Comparison of ENCODE assay signal across 21 mouse cellular contexts in genomic region chr12:13085484-13085883, GRCm38 (mm10).
DNase-seq lines count a peak whose midpoint lies in the region; ATAC-seq and TF ChIP-seq lines count a peak whose summit lies in the region.
"Had no signal": no experiment of that assay in that cellular context is flagged by ENCODE, and none has a peak within 500 bp of the region (broad histone marks: within the 10 kb centered on the region; RNA-seq: fewer than 3 reads in every experiment).

No protein-coding gene starts in this region.

- no peaks in the 10 kb centered on the region for H3K9me3 ChIP-seq in forebrain, embryonic 10.5 days
- no peaks in the 10 kb centered on the region for H3K9me3 ChIP-seq in forebrain, embryonic 16.5 days (ENCODE audit: control insufficient read depth, low read length)
- H3K9me3 ChIP-seq in kidney, postnatal 0 days (replicated peaks; ENCODE audit: low read length), result no peaks in the 10 kb centered on the region
- H3K9me3 ChIP-seq: forebrain, embryonic 12.5 days; heart, embryonic 10.5 days; limb, embryonic 15.5 days; midbrain, embryonic 15.5 days; neural tube, embryonic 12.5 days had no signal

- DNase-seq in forebrain, embryonic 10.5 days (ENCODE audit: extremely low spot score, low spot score), result no peak
- DNase-seq in kidney, postnatal 0 days (ENCODE audit: low spot score), result no peak
- DNase-seq in kidney, postnatal 14 days, result no peak
- DNase-seq in R1 (ENCODE audit: low read depth, low spot score), result peak; percentile 52
- no peak for DNase-seq in cerebellum, postnatal 14 days
- DNase-seq: adrenal gland, postnatal 14 days; cerebellum, adult 2 months; layer of hippocampus, postnatal 36 days; lung, embryonic 14.5 days; thymus, postnatal 36 days had no signal

- peak; percentile 11; the same call in 1 of the 2 replicates for TF ChIP-seq CTCF in kidney, postnatal 0 days (IDR thresholded peaks at IDR 0.05; ENCODE audit: low read depth)

- no peaks in the 10 kb centered on the region for H3K36me3 ChIP-seq in forebrain, embryonic 10.5 days (replicated peaks)
- H3K36me3 ChIP-seq in forebrain, embryonic 16.5 days (ENCODE audit: control insufficient read depth, insufficient read depth), result no peaks in the 10 kb centered on the region
- H3K36me3 ChIP-seq in kidney, postnatal 0 days (ENCODE audit: insufficient read depth, low read length), result no peaks in the 10 kb centered on the region
- H3K36me3 ChIP-seq: forebrain, embryonic 12.5 days; heart, embryonic 10.5 days; limb, embryonic 15.5 days; midbrain, embryonic 15.5 days; neural tube, embryonic 12.5 days had no signal

- H3K9ac ChIP-seq in forebrain, embryonic 16.5 days (replicated peaks; ENCODE audit: low read depth, low read length), result no peak overlapping the region
- no peak overlapping the region for H3K9ac ChIP-seq in kidney, postnatal 0 days (ENCODE audit: low read depth, low read length)
- H3K9ac ChIP-seq: forebrain, embryonic 12.5 days; limb, embryonic 15.5 days; liver, embryonic 14.5 days; lung, embryonic 14.5 days; midbrain, embryonic 15.5 days; neural tube, embryonic 12.5 days had no signal

- H3K27me3 ChIP-seq in forebrain, embryonic 10.5 days (ENCODE audit: poor library complexity, severe bottlenecking), result no peaks in the 10 kb centered on the region
- H3K27me3 ChIP-seq in forebrain, embryonic 16.5 days (replicated peaks; ENCODE audit: control insufficient read depth, insufficient read depth, low read length), result no peaks in the 10 kb centered on the region
- no peaks in the 10 kb centered on the region for H3K27me3 ChIP-seq in kidney, postnatal 0 days (ENCODE audit: insufficient read depth, low read length)
- H3K27me3 ChIP-seq: limb, embryonic 15.5 days; midbrain, embryonic 15.5 days; neural tube, embryonic 12.5 days had no signal

- WGBS in forebrain, embryonic 10.5 days, result 79% methylated on average over 6 of the region's 6 CpGs
- WGBS in forebrain, embryonic 16.5 days, result 94% methylated on average over 6 of the region's 6 CpGs
- WGBS in kidney, postnatal 0 days, result 93% methylated on average over 6 of the region's 6 CpGs

- H3K4me3 ChIP-seq in forebrain, embryonic 10.5 days, result no peak overlapping the region
- no peak overlapping the region for H3K4me3 ChIP-seq in forebrain, embryonic 16.5 days (replicated peaks; ENCODE audit: low read length)
- no peak overlapping the region for H3K4me3 ChIP-seq in kidney, postnatal 0 days (replicated peaks; ENCODE audit: low read depth, low read length)
- H3K4me3 ChIP-seq: forebrain, embryonic 12.5 days; heart, embryonic 10.5 days; limb, embryonic 15.5 days; megakaryocyte, embryonic 14.5 days; midbrain, embryonic 15.5 days; neural tube, embryonic 12.5 days had no signal

- no peak overlapping the region for H3K4me2 ChIP-seq in forebrain, embryonic 16.5 days (ENCODE audit: low read length)
- H3K4me2 ChIP-seq in kidney, postnatal 0 days (ENCODE audit: low read length), result no peak overlapping the region
- H3K4me2 ChIP-seq: forebrain, embryonic 12.5 days; limb, embryonic 15.5 days; lung, embryonic 14.5 days; midbrain, embryonic 15.5 days; neural tube, embryonic 12.5 days had no signal

- H3K27ac ChIP-seq in forebrain, embryonic 10.5 days, result 0 out of 2 replicates have a peak overlapping the region, but pooled peaks have one; percentile 58
- no peak overlapping the region for H3K27ac ChIP-seq in forebrain, embryonic 16.5 days (ENCODE audit: low read length)
- no peak overlapping the region for H3K27ac ChIP-seq in kidney, postnatal 0 days
- H3K27ac ChIP-seq: forebrain, embryonic 12.5 days; heart, embryonic 10.5 days; hindbrain, postnatal 0 days; limb, embryonic 15.5 days; liver, embryonic 14.5 days; midbrain, embryonic 15.5 days; neural tube, embryonic 12.5 days had no signal

- no peak for ATAC-seq in forebrain, embryonic 16.5 days
- no peak for ATAC-seq in kidney, postnatal 0 days (replicated peaks; ENCODE audit: low FRiP score, low read depth)
- ATAC-seq in megakaryocyte progenitor cell, adult 5-6 weeks (replicated peaks; ENCODE audit: poor library complexity), result no peak
- ATAC-seq: hindbrain, postnatal 0 days; intestine, embryonic 16.5 days; midbrain, embryonic 15.5 days had no signal

- peaks cover 23% of the 10 kb centered on the region for H3K4me1 ChIP-seq in forebrain, embryonic 10.5 days
- H3K4me1 ChIP-seq in forebrain, embryonic 16.5 days (replicated peaks; ENCODE audit: control insufficient read depth, insufficient read depth, low read length), result no peaks in the 10 kb centered on the region
- no peaks in the 10 kb centered on the region for H3K4me1 ChIP-seq in kidney, postnatal 0 days (replicated peaks; ENCODE audit: insufficient read depth, low read length)
- H3K4me1 ChIP-seq: megakaryocyte, embryonic 14.5 days; midbrain, embryonic 15.5 days had no signal
